Mouse (Mus musculus): ENCODE results near the gene Xpnpep2. TPM values are rescaled to one million over a fixed set of nuclear protein-coding genes. Genes with fewer than 3 reads are reported as not detected.

The Xpnpep2 gene
- polyA plus RNA-seq, 1 experiment from 2014 or later = 2.2 TPM

- Histone ChIP-seq H3K9me3 (ENCODE audit: control insufficient read depth, low read length) (no peaks in the 10 kb centered on the region), H3K4me2 (ENCODE audit: low read length) (no peak overlapping the region), H3K9ac (ENCODE audit: low read length) (no peak overlapping the region), H3K27ac (ENCODE audit: low read depth) (no peak overlapping the region), H3K36me3 (ENCODE audit: control insufficient read depth, insufficient read depth, low read length) (no peaks in the 10 kb centered on the region), H3K27me3 (replicated peaks; ENCODE audit: control insufficient read depth, insufficient read depth, low read length) (no peaks in the 10 kb centered on the region), H3K4me3 (ENCODE audit: low read depth, low read length) (no peak overlapping the region), H3K4me1 (replicated peaks; ENCODE audit: control insufficient read depth, insufficient read depth, low read length) (no peaks in the 10 kb centered on the region)
- DNase-seq (ENCODE audit: low spot score) (no peak), ATAC-seq (replicated peaks; ENCODE audit: low FRiP score, low TSS enrichment, low read depth) (no peak)
- 81% methylated on average over 3 of the region's 3 CpGs for WGBS
These were observed 2.3 kb upstream of the Xpnpep2 start for GRCm38 (mm10) chrX:48106226-48106625.

DNA sequence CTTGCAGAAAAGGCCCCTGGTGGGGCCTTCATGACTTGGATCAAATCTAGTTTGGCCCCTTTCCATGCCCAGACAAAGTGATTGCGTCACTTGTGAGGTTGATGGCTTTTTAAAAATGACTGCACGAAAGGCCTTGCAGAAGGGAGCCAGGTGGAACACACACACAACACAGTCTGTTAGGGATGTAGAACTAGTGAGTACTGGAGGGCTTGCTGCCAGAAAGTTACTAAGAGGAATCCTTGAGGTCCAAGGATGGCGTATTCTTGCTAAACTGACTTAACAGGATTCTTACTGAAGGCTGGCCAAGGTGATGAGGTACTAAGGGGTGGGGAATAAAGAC, 761 bp downstream of the Xpnpep2 start:
- H3K4me2 ChIP-seq (ENCODE audit: low read length) = no peak overlapping the region
- 81% methylated on average over 3 of the region's 3 CpGs for WGBS
- H3K9ac ChIP-seq (ENCODE audit: low read length) = no peak overlapping the region
- H3K27me3 ChIP-seq (replicated peaks; ENCODE audit: control insufficient read depth, insufficient read depth, low read length) = no peaks in the 10 kb centered on the region
- DNase-seq (ENCODE audit: low spot score) (no peak), ATAC-seq (replicated peaks; ENCODE audit: low FRiP score, low TSS enrichment, low read depth) (no peak)
- H3K4me3 ChIP-seq (ENCODE audit: low read depth, low read length) = no peak overlapping the region
- H3K9me3 ChIP-seq (ENCODE audit: control insufficient read depth, low read length) = no peaks in the 10 kb centered on the region
- H3K36me3 ChIP-seq (ENCODE audit: control insufficient read depth, insufficient read depth, low read length) = no peaks in the 10 kb centered on the region
- no peak overlapping the region for H3K27ac ChIP-seq (ENCODE audit: low read depth)
- H3K4me1 ChIP-seq (replicated peaks; ENCODE audit: control insufficient read depth, insufficient read depth, low read length) = no peaks in the 10 kb centered on the region

DNA sequence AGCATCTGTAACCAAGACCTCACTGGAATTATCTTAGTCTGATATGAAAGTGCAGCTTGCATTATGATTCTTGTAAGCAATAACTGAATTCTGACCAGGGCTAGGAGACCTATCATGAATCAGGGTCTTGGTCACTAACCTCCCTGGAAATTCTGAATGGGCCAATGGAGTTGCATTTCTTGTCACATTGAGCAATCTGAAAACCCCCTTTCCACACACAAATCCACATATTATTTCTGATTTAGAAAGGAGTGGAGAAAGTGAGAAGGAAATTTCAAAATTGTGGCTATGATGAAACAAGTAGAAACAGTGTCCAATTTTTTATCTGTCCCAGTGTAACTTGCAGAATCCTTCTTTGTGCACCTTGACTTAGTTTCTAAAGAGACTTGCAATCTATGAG, 10.8 kb downstream of the Xpnpep2 start:
- H3K9ac ChIP-seq (ENCODE audit: low read length) = no peak overlapping the region
- H3K4me1 ChIP-seq (replicated peaks; ENCODE audit: control insufficient read depth, insufficient read depth, low read length) = no peaks in the 10 kb centered on the region
- H3K4me2 ChIP-seq (ENCODE audit: low read length) = no peak overlapping the region
- no peaks in the 10 kb centered on the region for H3K36me3 ChIP-seq (ENCODE audit: control insufficient read depth, insufficient read depth, low read length)
- H3K27ac ChIP-seq (ENCODE audit: low read depth) = no peak overlapping the region
- H3K4me3 ChIP-seq (ENCODE audit: low read depth, low read length) = no peak overlapping the region
- no peaks in the 10 kb centered on the region for H3K27me3 ChIP-seq (replicated peaks; ENCODE audit: control insufficient read depth, insufficient read depth, low read length)
- no peaks in the 10 kb centered on the region for H3K9me3 ChIP-seq (ENCODE audit: control insufficient read depth, low read length)
- ATAC-seq (replicated peaks; ENCODE audit: low FRiP score, low TSS enrichment, low read depth) = no peak
- no peak for DNase-seq (ENCODE audit: low spot score)

- H3K9me3 ChIP-seq (ENCODE audit: control insufficient read depth, low read length) = no peaks in the 10 kb centered on the region
- peak; percentile 73 for DNase-seq (ENCODE audit: low spot score)
- H3K4me3 ChIP-seq (ENCODE audit: low read depth, low read length) = no peak overlapping the region
- H3K36me3 ChIP-seq (ENCODE audit: control insufficient read depth, insufficient read depth, low read length) = no peaks in the 10 kb centered on the region
- ATAC-seq (replicated peaks; ENCODE audit: low FRiP score, low TSS enrichment, low read depth) = no peak
- 22% methylated on average over 17 of the region's 17 CpGs for WGBS
- no peaks in the 10 kb centered on the region for H3K4me1 ChIP-seq (replicated peaks; ENCODE audit: control insufficient read depth, insufficient read depth, low read length)
- H3K27ac ChIP-seq (ENCODE audit: low read depth) = no peak overlapping the region
- no peak overlapping the region for H3K9ac ChIP-seq (ENCODE audit: low read length)
- peak overlapping the region; percentile 20 for H3K4me2 ChIP-seq (ENCODE audit: low read length)
- H3K27me3 ChIP-seq (replicated peaks; ENCODE audit: control insufficient read depth, insufficient read depth, low read length) = no peaks in the 10 kb centered on the region
These were observed 15.9 kb downstream of the Xpnpep2 start for GRCm38 (mm10) chrX:48124132-48125071.

DNA sequence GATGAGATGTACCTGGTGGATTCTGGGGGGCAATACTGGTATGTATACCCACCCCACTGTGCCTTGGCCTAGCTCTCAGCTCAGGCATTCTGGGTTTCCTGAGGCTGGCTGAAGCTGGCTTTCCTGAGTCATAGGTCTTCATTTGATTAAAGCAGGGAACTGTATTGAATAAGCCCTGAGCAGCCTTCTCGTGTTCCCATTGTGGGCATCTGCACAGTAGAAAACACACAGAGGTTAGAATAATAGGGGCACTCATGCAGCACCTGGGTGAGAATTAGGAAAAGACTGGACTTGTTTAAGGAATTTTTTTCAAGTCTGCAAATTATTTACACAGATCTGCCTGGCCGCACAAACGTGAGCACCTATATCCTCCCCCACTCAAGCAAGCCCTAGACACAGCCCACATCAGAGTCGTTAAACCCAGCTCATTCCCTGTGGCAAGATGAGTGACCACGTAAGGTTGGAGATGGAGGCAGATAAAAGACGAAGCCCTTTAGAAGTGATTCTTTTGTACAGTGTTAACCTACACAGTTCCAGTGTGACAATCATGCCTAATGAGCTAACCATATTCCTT, 18.5 kb downstream of the Xpnpep2 start:
- no peak for ATAC-seq (replicated peaks; ENCODE audit: low FRiP score, low TSS enrichment, low read depth)
- H3K9me3 ChIP-seq (ENCODE audit: control insufficient read depth, low read length) = no peaks in the 10 kb centered on the region
- H3K4me1 ChIP-seq (replicated peaks; ENCODE audit: control insufficient read depth, insufficient read depth, low read length) = no peaks in the 10 kb centered on the region
- H3K4me2 ChIP-seq (ENCODE audit: low read length) = no peak overlapping the region
- 66% methylated on average over 6 of the region's 6 CpGs for WGBS
- H3K36me3 ChIP-seq (ENCODE audit: control insufficient read depth, insufficient read depth, low read length) = no peaks in the 10 kb centered on the region
- no peaks in the 10 kb centered on the region for H3K27me3 ChIP-seq (replicated peaks; ENCODE audit: control insufficient read depth, insufficient read depth, low read length)
- no peak overlapping the region for H3K9ac ChIP-seq (ENCODE audit: low read length)
- no peak overlapping the region for H3K4me3 ChIP-seq (ENCODE audit: low read depth, low read length)
- no peak for DNase-seq (ENCODE audit: low spot score)
- H3K27ac ChIP-seq (ENCODE audit: low read depth) = no peak overlapping the region

DNA sequence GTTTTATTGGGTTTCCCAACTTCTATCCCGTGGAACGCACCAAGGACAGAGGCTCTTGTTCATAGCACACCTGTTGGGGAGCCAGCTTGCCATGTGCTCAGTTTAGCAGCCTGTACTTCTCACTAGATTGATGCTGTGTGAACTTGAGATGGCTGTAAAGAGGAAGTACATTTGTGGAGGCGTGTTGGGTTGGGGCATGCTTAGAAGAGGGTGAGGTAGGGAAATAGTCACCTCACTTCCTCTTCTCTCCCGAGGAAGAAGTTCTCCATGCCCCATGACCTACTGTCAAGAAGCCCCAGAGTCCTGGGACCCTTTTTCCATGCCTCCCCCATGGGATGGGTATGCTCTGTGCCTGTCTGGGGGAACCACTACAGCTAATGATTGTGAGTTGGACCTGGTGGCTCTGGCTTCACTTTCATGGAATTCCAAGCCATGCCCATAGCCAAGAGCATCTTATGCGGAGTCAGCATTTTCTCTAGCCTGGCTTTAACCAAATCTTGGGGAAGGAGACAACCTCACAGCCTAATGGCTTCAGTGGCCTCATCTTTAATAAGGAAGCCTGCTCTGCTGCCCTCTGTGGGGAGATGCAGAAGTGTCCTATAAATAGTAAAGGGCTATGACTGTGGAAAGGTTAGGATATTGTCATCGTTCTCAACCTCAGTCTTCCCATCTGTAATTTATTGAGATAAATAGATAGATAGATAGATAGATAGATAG, 19.1 kb downstream of the Xpnpep2 start:
- WGBS = 83% methylated on average over 6 of the region's 6 CpGs
- no peaks in the 10 kb centered on the region for H3K36me3 ChIP-seq (ENCODE audit: control insufficient read depth, insufficient read depth, low read length)
- H3K4me1 ChIP-seq (replicated peaks; ENCODE audit: control insufficient read depth, insufficient read depth, low read length) = no peaks in the 10 kb centered on the region
- no peak overlapping the region for H3K9ac ChIP-seq (ENCODE audit: low read length)
- no peak overlapping the region for H3K27ac ChIP-seq (ENCODE audit: low read depth)
- H3K4me2 ChIP-seq (ENCODE audit: low read length) = no peak overlapping the region
- H3K27me3 ChIP-seq (replicated peaks; ENCODE audit: control insufficient read depth, insufficient read depth, low read length) = no peaks in the 10 kb centered on the region
- H3K9me3 ChIP-seq (ENCODE audit: control insufficient read depth, low read length) = no peaks in the 10 kb centered on the region
- ATAC-seq (replicated peaks; ENCODE audit: low FRiP score, low TSS enrichment, low read depth) (no peak), DNase-seq (ENCODE audit: low spot score) (no peak)
- H3K4me3 ChIP-seq (ENCODE audit: low read depth, low read length) = no peak overlapping the region

- Histone ChIP-seq H3K4me1 (replicated peaks; ENCODE audit: control insufficient read depth, insufficient read depth, low read length) (no peaks in the 10 kb centered on the region), H3K27me3 (replicated peaks; ENCODE audit: control insufficient read depth, insufficient read depth, low read length) (no peaks in the 10 kb centered on the region), H3K9ac (ENCODE audit: low read length) (no peak overlapping the region), H3K4me2 (ENCODE audit: low read length) (no peak overlapping the region), H3K9me3 (ENCODE audit: control insufficient read depth, low read length) (no peaks in the 10 kb centered on the region), H3K27ac (ENCODE audit: low read depth) (no peak overlapping the region), H3K36me3 (ENCODE audit: control insufficient read depth, insufficient read depth, low read length) (no peaks in the 10 kb centered on the region), H3K4me3 (ENCODE audit: low read depth, low read length) (no peak overlapping the region)
- 56% methylated on average over 1 of the region's 1 CpGs for WGBS
- no peak for DNase-seq (ENCODE audit: low spot score)
- no peak for ATAC-seq (replicated peaks; ENCODE audit: low FRiP score, low TSS enrichment, low read depth)
These were observed 20.6 kb downstream of the Xpnpep2 start for GRCm38 (mm10) chrX:48129167-48129566.

GRCm38 (mm10) chrX:48136935-48137334, 28.4 kb downstream of the Xpnpep2 start:
- Histone ChIP-seq H3K4me2 (ENCODE audit: low read length) (no peak overlapping the region), H3K36me3 (ENCODE audit: control insufficient read depth, insufficient read depth, low read length) (no peaks in the 10 kb centered on the region), H3K4me3 (ENCODE audit: low read depth, low read length) (no peak overlapping the region), H3K9ac (ENCODE audit: low read length) (no peak overlapping the region), H3K27me3 (replicated peaks; ENCODE audit: control insufficient read depth, insufficient read depth, low read length) (no peaks in the 10 kb centered on the region), H3K9me3 (ENCODE audit: control insufficient read depth, low read length) (no peaks in the 10 kb centered on the region), H3K27ac (ENCODE audit: low read depth) (no peak overlapping the region), H3K4me1 (replicated peaks; ENCODE audit: control insufficient read depth, insufficient read depth, low read length) (no peaks in the 10 kb centered on the region)
- 77% methylated on average over 4 of the region's 4 CpGs for WGBS
- ATAC-seq (replicated peaks; ENCODE audit: low FRiP score, low TSS enrichment, low read depth) = no peak
- DNase-seq (ENCODE audit: low spot score) = no peak
